Mouse (Mus musculus): ENCODE data around the gene Gsc.
"Not testable (repeated sequence)": the region's sequence is repeated elsewhere in the genome, so short reads cannot be mapped to it uniquely, and the experiment has no call there.

Gsc gene

GRCm38 (mm10) chr12:104453002-104453401 lies 20.1 kb downstream of the Gsc start:
- DNase-seq (ENCODE audit: low read depth, low spot score): no peak

DNA sequence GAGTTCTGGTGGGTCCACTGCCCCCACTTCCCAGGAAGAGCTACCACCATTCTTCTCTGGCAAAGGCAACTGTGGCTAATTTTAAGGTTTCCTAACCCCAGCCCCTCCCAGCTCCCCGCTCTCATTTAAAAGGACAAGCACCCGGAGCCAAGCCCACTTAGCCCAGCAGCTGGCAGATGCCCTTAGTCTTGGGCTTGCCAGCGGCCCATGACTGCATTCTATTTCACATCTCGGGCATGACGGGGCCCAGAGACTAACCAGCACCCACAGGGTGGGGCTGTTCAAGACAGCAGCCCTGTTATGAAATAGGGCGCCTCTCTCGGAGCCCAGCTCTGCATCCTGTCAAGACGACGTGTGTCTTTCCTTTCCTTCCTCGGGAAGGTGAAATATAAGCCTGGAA lies 22.9 kb downstream of the Gsc start:
- no peak for DNase-seq (ENCODE audit: low read depth, low spot score)

DNA sequence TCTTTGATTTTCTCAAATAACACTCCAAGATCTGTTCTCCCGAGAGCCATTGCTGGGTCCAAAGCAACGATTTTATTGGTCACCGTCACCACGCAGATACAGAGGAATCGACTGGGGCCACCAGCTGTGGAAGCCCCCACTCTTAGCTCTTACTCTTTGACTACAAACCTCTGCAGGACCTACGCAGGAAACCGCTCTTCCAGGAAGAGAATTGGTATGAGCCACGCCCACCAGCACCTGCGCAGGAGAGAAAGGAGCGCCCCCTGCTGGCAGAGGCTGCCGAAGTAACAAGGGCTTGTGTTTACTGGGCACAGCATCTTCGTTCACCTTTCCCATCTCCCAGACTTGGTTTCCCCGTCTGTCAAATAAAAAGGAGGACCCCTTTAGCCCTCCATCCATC lies 25.0 kb downstream of the Gsc start:
- no peak for DNase-seq (ENCODE audit: low read depth, low spot score)

DNA sequence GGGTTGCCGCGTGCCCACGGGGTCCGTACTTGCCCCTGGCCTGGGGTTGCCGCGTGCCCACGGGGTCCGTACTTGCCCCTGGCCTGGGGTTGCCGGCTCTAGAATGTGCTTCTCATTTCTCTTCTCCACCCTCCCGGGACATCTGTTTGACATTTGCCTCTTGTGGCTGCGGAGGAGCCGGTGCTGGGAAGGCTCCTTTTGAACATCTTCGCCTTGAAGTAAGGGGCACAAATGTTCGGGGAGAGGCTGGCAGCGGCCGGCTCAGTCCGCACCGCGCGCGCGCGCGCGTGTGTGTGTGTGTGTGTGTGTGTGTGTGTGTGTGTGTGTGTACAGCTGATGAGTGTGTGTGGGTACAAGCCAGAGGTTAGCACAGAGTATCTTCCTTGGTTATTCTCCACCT lies 26.1 kb downstream of the Gsc start:
- not testable (repeated sequence) for DNase-seq (ENCODE audit: low read depth, low spot score)

- no peak for DNase-seq (ENCODE audit: low read depth, low spot score)
Measured at GRCm38 (mm10) chr12:104443716-104444115, 29.4 kb downstream of the Gsc start.

DNA sequence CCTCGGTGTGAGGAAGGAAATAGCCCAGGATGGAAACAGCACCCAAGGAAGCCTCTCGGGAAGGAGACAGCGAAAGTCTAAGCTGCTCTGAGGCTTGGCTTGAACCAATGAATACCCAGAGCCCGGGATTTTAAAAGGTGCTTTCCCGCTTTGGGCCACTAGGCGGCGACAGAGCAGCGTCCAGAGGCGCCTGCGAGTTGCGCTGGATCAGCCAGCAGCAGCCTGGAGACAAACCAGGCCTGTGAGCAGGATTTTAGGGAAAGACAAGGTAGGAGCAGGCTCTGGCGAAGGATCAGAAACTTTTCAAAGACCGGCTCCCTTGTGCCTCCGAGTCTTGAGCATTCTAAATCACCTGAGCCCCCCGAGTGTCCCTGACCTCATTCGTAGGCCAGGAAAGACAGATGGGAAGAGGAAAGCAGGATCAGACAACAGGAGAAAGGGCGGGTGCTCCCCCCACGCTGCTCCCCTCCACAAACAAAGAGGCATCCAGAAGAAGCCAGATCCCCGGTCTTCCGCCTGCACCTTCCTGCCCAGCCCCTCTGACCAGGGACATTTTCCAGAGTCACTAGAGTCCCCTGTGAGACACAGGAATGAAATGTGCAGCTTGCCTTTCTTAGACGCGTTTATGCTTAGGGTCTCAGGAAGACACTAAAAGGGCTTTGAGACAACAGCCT lies 32.9 kb downstream of the Gsc start:
- peak; percentile 51 for DNase-seq (ENCODE audit: low read depth, low spot score)

DNA sequence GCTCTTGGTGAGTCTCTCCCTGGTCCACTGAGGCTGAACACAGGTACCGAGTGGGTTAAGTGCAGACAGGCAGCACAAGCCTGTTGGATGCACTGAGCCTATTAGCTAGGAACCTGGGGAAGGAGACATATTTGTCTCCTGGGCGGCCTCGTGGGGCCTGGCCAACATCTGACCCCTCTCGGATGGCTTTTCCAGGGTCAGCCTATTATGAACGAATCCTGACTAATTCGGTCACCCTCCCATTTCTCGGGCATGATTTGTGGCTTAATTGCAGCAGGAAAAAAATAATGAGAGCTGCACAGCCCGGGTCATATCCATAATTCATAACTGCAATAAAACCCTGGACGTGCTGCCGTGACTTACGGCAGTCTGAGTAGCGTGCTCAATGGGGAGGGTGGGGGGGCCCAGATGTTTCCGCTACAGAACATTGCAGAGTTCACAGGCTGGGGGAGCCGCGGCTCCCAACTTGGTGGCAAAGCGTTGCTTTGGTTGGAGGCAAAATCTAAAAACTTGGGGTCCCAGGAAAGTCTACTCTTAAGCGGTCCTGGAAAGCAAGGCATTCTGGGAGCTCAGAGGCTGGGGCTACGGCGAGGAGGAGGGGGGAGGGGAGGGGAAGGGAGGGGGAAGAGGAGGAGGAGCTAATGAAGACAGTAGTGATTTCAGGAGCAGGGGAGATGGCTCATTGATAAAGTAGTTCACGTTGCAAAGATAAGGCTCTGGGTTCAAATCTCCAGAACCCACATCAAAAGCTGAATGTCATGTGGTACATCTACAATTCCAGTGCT lies 39.0 kb downstream of the Gsc start:
- DNase-seq (ENCODE audit: low read depth, low spot score): no peak

DNA sequence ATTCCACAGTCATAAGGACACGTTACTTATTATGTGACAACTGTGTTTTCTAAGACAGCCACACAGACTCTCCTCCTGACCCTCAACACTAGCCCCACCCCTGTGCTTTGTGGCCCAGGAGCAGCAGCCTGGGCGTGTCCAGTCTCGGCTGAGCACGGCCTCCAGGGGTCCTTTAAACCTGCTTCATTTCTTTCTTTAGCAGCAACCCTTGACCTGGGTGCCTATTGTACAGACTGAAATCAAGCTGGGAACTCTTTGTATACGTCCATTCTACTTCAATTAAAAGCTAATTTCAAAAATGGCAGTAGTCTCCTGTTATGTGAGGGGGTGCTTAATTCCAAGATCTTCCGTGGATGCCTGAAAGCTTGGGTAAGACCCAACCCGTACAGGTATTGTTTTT lies 39.9 kb downstream of the Gsc start:
- DNase-seq (ENCODE audit: low read depth, low spot score): no peak

GRCm38 (mm10) chr12:104431359-104431758 lies 41.8 kb downstream of the Gsc start:
- DNase-seq (ENCODE audit: low read depth, low spot score): no peak

GRCm38 (mm10) chr12:104426915-104427314 lies 46.2 kb downstream of the Gsc start:
- no peak for DNase-seq (ENCODE audit: low read depth, low spot score)

DNA sequence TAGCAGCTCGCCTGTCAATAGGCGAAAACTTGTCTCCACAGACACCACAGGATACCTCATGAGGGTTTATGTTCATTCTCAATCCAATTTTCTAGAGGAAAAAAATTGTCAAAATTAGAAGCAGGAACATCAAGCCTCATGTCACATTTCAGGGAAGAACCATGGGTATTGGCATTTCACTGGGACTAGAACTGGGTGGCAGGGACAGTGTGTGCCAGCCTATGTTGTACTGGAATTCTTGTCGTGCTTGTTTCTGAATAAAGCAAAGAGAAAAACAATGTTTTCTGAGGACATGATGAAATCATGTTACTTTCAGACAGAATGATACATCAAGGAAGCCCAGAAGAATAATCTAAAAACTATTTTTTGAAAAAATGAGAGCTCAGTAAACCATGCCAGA lies 47.5 kb downstream of the Gsc start:
- DNase-seq (ENCODE audit: low read depth, low spot score): no peak

GRCm38 (mm10) chr12:104422615-104423392 lies 50.3 kb downstream of the Gsc start:
- DNase-seq (ENCODE audit: low read depth, low spot score): no peak

Data from brain, embryonic 18.5 days (tissue).